Mouse (Mus musculus): ENCODE measurements around the gene Spats2. TPM values are rescaled to one million over a fixed set of nuclear protein-coding genes. Genes with fewer than 3 reads are reported as not detected.
"Not testable (repeated sequence)": the region's sequence is repeated elsewhere in the genome, so short reads cannot be mapped to it uniquely, and the experiment has no call there.

The Spats2 gene
- total RNA-seq, 2 experiments from 2014 or later: 29.2 to 30.9 TPM

DNA sequence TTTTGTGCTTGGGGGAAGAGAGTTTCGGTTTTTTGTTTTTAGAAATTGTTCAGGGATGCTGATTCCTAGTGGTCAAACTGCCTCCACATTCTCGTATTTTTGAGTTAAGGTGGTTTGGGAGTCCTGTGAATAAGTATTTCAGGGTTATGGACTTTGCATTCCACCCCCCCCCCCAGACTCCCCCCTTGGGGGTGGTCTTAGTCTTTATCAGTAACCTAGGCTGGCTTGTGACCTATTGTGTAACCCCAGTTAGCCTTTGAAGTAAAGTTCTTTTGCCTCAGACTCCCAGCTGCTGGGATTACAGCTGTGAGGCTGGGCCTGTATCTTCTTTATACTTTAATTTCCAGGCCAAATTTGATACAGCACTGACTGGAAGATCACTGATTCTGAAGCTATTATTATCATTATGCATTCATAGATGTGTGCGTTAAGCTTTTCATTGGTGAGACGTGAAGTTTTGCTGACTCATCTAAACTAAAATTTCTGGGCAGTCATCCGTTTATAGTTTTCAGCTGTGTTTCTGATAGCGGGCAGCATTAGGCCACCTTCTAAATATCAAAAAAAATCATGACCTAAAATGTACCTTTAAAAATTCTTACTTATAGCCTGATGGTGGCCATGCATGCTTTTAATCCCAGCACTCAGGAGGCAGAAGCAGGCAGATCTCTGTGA, 2.3 kb downstream of the Spats2 start:
- DNase-seq (ENCODE audit: low spot score in 2 of 2): no peak
- TF ChIP-seq CTCF (conservative IDR thresholded peaks at IDR 0.05): no peak
- H3K4me3 ChIP-seq: peak overlapping the region; percentile 78
- H3K27ac ChIP-seq: no peak overlapping the region

DNA sequence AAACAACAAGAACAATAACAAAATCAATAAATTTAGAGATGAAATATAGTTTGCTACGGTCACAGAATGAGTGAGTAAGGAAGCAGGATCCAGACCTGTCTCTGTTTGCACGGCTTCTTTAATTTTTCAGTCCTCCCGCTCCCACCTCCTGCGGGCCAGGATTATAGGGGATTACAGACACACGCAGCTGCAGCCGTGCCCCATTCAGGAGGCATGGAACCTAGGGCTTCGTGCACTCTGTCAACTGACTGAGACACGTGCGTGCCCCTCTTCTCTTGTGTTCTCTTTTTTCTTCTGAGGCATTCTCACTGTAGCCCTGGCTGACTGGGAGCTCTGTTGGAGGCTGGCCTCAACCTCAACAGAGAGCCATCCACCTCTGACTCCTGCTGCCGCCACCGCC, 3.7 kb downstream of the Spats2 start:
- DNase-seq (ENCODE audit: low spot score in 2 of 2): no peak
- no peak overlapping the region for H3K27ac ChIP-seq
- no peak for TF ChIP-seq CTCF (conservative IDR thresholded peaks at IDR 0.05)
- no peak overlapping the region for H3K4me3 ChIP-seq

DNA sequence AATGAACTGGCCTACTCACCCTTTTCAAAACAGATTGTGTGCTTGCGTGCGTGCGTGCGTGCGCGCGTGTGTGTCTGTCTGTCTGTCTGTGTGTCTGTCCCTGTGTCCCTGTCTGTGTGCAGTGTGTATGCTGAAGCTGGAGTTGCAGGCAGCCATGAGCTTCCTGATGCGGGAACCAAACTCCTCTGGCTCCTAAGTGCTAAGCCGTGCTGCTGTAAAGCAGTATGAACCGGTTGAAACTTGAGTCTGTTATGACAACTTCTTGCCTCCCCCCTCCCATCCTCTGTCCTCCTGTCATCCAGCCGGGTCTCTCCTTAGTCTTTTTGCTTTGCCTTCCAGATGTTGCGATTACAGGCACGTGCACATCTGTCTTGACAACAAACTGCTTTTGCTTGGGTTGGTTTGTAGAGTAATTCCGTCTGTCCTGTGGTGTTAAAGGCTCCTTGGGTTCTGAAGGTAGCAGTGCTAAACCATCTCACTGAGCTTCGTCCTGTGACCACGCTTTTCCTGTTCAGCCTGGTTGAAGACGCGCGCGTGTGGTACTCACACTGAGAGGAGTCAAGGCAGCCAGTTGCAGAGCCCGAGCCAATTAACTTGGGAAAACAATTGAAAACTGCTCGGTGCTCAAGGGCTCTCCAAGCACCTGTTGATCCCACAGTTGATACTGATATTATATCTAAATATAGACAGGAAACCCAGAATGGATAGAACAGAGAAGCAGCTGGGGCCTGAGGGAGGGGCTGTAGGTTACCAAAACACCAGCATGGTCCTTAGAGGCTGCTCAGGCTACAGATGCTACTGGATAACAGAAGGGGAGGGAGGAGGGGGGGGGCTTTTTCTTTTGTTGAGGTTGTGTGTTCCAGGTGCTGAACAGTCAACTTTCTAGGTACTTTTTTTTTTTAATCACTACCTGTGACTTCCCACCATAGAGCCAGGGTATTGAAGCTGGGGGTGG, 4.5 kb downstream of the Spats2 start:
- H3K27ac ChIP-seq: no peak overlapping the region
- DNase-seq (ENCODE audit: low spot score in 2 of 2): no peak
- H3K4me3 ChIP-seq: no peak overlapping the region
- no peak for TF ChIP-seq CTCF (conservative IDR thresholded peaks at IDR 0.05)

DNA sequence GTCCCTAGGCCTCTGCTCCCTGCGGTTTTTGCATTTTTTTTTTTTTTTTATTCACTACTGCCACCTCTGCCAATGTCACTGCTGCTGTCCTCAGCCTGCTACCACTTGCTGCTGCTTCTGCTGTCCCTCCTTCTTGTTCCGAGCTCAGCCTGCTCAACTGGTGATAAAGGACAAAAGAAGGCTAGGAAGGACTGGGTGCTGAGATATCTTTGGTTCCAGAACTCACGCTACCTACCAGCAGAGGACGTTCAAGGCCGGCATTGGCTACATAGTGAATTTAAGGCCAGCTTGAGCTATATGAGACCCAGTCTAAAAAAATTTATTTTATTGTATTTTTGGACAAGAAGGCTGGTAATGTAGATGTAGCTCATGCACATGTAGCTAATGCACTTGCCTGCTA, 12.7 kb downstream of the Spats2 start:
- no peak overlapping the region for H3K27ac ChIP-seq
- DNase-seq (ENCODE audit: low spot score in 2 of 2): no peak
- no peak overlapping the region for H3K4me3 ChIP-seq
- no peak for TF ChIP-seq CTCF (conservative IDR thresholded peaks at IDR 0.05)

DNA sequence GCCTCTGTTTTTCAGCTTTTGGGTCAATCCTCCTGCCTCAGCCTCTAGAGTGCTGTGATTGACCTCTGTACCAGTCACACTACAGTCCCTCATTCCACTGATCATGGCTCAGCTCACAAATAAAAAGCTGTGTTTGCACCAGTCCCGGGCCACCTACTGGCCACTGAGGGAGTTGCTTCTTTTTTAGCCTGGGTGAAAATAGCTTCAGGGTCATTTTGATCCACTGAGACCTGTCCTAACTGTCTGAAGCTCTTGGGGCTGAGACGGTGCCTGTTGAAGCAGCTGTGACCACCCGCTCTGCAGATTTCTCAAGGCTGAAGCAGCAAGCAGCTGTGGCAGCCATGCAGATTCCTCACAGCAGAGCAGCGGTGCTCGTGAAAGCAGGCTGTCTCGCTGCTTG, 14.0 kb downstream of the Spats2 start:
- no peak overlapping the region for H3K4me3 ChIP-seq
- peak; percentile 83 for TF ChIP-seq CTCF (conservative IDR thresholded peaks at IDR 0.05)
- DNase-seq (ENCODE audit: low spot score in 2 of 2): peak in 1 of 2 experiments; percentile 12
- no peak overlapping the region for H3K27ac ChIP-seq

DNA sequence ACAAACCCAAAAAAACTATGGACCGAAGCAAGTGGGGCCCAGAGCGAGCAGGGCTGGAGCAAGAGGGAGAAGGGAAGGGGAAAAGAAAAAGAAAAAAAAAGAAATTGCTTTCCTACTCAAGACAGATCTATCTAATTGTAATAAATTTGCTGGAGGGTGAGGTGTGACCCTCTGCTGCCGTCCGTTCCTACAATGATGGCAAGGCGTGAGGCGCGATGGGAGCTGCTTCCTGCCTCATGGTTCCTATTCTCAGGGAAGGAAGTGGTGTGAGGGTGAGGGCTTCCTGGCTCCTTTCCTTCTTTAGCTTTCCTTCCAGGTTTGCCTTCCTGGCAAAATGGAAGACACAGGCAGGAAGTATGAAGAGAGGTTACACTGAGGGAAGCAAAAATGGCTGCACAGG, 24.8 kb downstream of the Spats2 start:
- no peak for DNase-seq (ENCODE audit: low spot score in 2 of 2)
- H3K27ac ChIP-seq: no peak overlapping the region
- no peak for TF ChIP-seq CTCF (conservative IDR thresholded peaks at IDR 0.05)
- no peak overlapping the region for H3K4me3 ChIP-seq

DNA sequence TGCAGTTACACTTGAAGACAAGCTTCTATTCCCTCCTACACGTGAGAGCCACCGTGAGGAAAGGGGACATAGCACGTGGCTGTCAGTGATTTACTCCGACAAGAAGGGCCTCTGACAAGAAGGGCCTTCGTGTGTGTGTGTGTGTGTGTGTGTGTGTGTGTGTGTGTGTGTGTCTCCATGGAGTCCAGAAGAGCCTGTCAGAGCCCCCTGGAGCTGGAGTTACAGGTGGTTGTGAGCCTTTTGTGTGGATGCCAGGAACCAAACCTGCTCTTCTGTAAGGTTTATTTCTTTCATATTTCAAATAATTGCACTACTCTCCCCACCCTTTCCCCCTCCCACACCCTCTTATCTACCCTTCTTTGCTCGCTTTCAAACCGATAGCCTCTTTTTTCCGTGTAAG, 25.6 kb downstream of the Spats2 start:
- no peak for DNase-seq (ENCODE audit: low spot score in 2 of 2)
- H3K4me3 ChIP-seq: no peak overlapping the region
- TF ChIP-seq CTCF (conservative IDR thresholded peaks at IDR 0.05): no peak
- no peak overlapping the region for H3K27ac ChIP-seq

DNA sequence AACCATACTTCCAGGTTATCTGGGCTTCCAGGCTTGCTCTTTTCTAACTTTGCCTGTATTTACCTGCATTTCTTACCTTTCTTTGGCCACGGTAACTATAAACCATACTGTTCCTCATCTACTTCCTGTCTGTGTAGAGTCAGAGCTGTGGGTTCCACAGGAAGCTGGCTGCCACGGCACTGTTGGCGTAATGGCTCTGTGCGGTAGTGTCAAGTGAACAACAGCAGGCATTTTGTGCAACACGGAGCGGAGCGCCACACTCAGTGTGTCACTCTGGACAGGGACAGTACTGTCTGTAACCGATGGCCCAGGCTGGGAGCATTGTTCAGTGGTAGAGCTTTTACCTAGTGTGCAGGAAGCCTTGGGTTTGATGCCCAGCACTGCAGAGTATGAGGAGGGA, 27.8 kb downstream of the Spats2 start:
- no peak for DNase-seq (ENCODE audit: low spot score in 2 of 2)
- no peak overlapping the region for H3K4me3 ChIP-seq

DNA sequence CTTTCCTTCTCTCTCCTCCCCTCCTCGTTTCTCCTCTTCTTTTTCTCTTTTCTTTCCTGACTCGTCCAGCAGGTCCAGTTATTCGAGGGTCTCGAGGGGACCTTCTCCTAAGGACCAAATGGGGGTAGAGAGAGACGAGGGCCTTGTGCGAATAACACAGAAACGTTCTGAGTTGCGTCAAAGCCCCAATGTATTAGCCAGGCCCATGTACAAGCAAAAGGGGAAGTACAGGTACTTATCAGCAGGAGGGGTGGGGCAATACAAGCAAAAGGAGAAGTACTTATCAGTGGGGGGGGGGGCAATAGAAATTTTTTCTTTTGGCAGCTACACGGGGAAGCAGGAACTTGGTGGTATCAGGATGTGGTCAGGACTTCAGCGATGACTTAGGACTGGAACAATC, 28.8 kb downstream of the Spats2 start:
- not testable (repeated sequence) for DNase-seq (ENCODE audit: low spot score in 2 of 2); H3K27ac ChIP-seq; H3K4me3 ChIP-seq

More for the DNA sequence above, 27.8 kb downstream of the Spats2 start:
- H3K27ac ChIP-seq: no peak overlapping the region
- TF ChIP-seq CTCF (conservative IDR thresholded peaks at IDR 0.05): no peak

DNA sequence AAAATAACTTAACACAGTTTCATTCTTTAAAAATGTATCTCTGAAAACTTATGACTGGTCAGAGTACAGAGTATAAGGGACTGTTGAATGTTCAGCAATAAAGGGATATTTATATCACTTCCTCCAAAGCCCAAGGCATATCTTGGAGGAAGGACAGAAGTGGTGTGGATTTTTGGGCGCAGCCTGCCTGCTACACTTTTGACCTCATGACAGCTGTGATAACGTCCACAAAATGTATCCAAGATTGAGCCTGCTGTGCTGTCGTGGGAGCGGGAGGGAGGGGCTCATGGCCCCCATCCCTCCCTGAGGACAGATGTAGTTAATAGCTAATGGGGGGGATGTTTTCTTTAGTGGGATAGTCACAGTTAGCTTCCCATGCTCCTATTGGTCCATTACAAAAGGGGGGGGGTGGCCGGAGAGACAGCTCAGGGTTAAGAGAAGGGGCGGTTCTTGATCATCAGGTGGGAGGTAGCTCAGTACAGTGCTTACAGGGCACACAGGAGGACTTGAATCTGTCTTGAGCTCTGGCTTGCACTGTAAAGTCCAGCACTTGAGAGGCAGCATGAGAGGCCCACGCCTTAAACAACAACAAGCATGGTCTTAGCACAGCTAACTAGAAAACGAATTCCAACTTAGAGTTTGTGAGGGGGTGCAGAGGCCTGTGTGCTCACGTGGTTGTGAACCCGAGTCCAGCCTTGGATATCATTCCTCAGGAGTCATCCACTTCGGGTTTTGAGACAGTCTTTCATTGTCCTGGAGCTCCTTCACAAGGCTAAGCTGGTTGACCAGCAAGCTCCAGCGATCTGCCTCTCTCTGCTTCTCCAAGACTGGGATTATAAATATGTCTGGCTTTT, 38.0 kb downstream of the Spats2 start:
- no peak for TF ChIP-seq CTCF (conservative IDR thresholded peaks at IDR 0.05)
- Histone ChIP-seq H3K4me3 (no peak overlapping the region), H3K27ac (no peak overlapping the region)
- DNase-seq (ENCODE audit: low spot score in 2 of 2): no peak

DNA sequence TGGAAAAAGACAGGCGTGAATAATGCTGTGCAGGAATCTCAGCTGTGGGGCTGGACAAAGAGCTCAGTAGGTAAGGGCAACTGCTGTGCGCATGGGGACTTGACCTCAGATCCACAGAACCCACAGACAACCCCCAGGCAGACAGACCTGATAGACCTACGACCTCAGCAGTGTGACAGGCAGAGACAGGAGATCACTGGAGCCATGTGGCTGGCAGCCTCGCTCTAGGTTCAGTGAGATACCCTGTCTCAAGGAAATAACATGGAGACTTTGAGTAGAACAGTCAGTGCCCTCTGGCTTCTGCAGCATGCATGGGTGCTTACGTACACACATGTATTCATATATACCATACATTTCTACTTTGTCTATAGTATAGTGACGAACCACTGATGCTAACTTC, 46.4 kb downstream of the Spats2 start:
- H3K27ac ChIP-seq: no peak overlapping the region
- DNase-seq (ENCODE audit: low spot score in 2 of 2): no peak
- H3K4me3 ChIP-seq: no peak overlapping the region
- no peak for TF ChIP-seq CTCF (conservative IDR thresholded peaks at IDR 0.05)

DNA sequence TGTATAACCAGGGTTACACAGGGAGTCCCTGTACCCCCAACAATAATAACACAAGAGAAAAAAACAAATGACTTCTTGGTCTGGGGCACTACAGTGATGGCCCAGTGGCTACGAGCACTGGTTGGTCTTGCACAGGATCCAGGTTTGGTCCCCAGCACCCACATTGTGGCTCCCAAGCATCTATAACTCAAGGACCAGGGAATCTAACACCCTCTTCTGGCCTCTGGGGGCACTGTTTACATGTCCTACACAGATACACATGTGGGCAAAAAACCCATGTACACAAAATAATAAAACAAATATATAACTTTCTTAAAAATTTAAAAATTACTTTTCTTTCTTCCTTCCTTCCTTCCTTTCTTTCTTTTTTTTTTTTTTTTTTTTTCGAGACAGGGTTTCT, 53.9 kb downstream of the Spats2 start:
- Histone ChIP-seq H3K27ac (no peak overlapping the region), H3K4me3 (no peak overlapping the region)
- TF ChIP-seq CTCF (conservative IDR thresholded peaks at IDR 0.05): peak; percentile 54
- DNase-seq (ENCODE audit: low spot score in 2 of 2): no peak
